Mouse (Mus musculus) erythroblast, embryonic 14.5 days (primary cell): ENCODE data around the gene Col1a2.

Source experiments
- GATA1 ChIP-seq: IDR thresholded peaks from 2 replicates; pipeline ENCODE4 v1.6.1; 2012; ENCODE audit warnings: low read length, inconsistent platforms, mixed read lengths
- TAL1 ChIP-seq: IDR thresholded peaks from 3 replicates; pipeline ENCODE4 v1.6.1; 2012; ENCODE audit warnings: low read length, inconsistent platforms, mixed read lengths

- TF ChIP-seq GATA1 (no peak), TAL1 (no peak)
Measured at GRCm38 (mm10) chr6:4456691-4457447, 47.7 kb upstream of the Col1a2 start.
